Mouse (Mus musculus) megakaryocyte, adult 5-6 weeks (primary cell): ENCODE measurements around the gene Smco3. TPM values are rescaled to one million over a fixed set of nuclear protein-coding genes. Genes with fewer than 3 reads are reported as not detected.

Experiments
- total RNA-seq, 2 experiments: library from RNA; stranded (forward) in 1 of 2; stranded (reverse) in 1 of 2; fragments of 153-499, 151-499 nt in 1 of 2; fragments of 221-1000, 200-1000 nt in 1 of 2; gene quantifications; 2 replicates each; pipeline versions ENCODE4 v1.2.3 to v1.2.4; 2015 to 2017

The Smco3 gene
- total RNA-seq, 2 experiments from 2014 or later = 0.26 to 0.51 TPM

Other genes with a start within 250 kb of the Smco3 start
- gene Plbd1, start 173.5 kb downstream of the Smco3 start, total RNA-seq (2015) = 346 and 350 TPM in 2 replicates
- gene Plbd1, start 173.5 kb downstream of the Smco3 start, total RNA-seq (2017) = 290 and 300 TPM in 2 replicates
- 0.27 TPM in 1 of 2 replicates, not detected in the other for gene Gucy2c, start 53.7 kb downstream of the Smco3 start, total RNA-seq (2015)
- gene Gucy2c, start 53.7 kb downstream of the Smco3 start, total RNA-seq (2017) = 0.11 TPM in 1 of 2 replicates, not detected in the other
- 17.5 and 18.6 TPM in 2 replicates for gene Hist4h4, start 31.0 kb downstream of the Smco3 start, total RNA-seq (2015)
- gene Hist4h4, start 31.0 kb downstream of the Smco3 start, total RNA-seq (2017) = 27.1 and 30.5 TPM in 2 replicates
- 45.2 and 62.1 TPM in 2 replicates for gene H2afj, start 27.2 kb downstream of the Smco3 start, total RNA-seq (2015)
- gene H2afj, start 27.2 kb downstream of the Smco3 start, total RNA-seq (2017) = 40.5 and 48.4 TPM in 2 replicates
- gene BC049715, start 7.8 kb downstream of the Smco3 start, total RNA-seq (2015) = 0.45 and 1.0 TPM in 2 replicates
- 1.1 and 1.3 TPM in 2 replicates for gene BC049715, start 7.8 kb downstream of the Smco3 start, total RNA-seq (2017)
- 70.9 and 71.0 TPM in 2 replicates for gene Wbp11, start 7.2 kb downstream of the Smco3 start, total RNA-seq (2015)
- 35.1 and 42.6 TPM in 2 replicates for gene Wbp11, start 7.2 kb downstream of the Smco3 start, total RNA-seq (2017)
- 0.31 TPM in 1 of 2 replicates, not detected in the other for gene Art4, start 22.3 kb upstream of the Smco3 start, total RNA-seq (2015)
- 0.18 and 0.94 TPM in 2 replicates for gene Art4, start 22.3 kb upstream of the Smco3 start, total RNA-seq (2017)
- gene Mgp, start 40.4 kb upstream of the Smco3 start, total RNA-seq (2015) = 0.42 and 1.5 TPM in 2 replicates
- gene Mgp, start 40.4 kb upstream of the Smco3 start, total RNA-seq (2017) = not detected in 2 replicates
- 1.6 and 3.5 TPM in 2 replicates for gene Erp27, start 86.7 kb upstream of the Smco3 start, total RNA-seq (2015)
- gene Erp27, start 86.7 kb upstream of the Smco3 start, total RNA-seq (2017) = 1.6 and 4.7 TPM in 2 replicates
- 0.02 and 0.04 TPM in 2 replicates for gene Pde6h, start 88.4 kb upstream of the Smco3 start, total RNA-seq (2015)
- 0.11 and 0.16 TPM in 2 replicates for gene Pde6h, start 88.4 kb upstream of the Smco3 start, total RNA-seq (2017)
- 3,528 and 3,668 TPM in 2 replicates for gene Arhgdib, start 106.4 kb upstream of the Smco3 start, total RNA-seq (2015)
- 1,567 and 1,601 TPM in 2 replicates for gene Arhgdib, start 106.4 kb upstream of the Smco3 start, total RNA-seq (2017)